ENCODE assay signal across 19 mouse cellular contexts in the genomic region with DNA sequence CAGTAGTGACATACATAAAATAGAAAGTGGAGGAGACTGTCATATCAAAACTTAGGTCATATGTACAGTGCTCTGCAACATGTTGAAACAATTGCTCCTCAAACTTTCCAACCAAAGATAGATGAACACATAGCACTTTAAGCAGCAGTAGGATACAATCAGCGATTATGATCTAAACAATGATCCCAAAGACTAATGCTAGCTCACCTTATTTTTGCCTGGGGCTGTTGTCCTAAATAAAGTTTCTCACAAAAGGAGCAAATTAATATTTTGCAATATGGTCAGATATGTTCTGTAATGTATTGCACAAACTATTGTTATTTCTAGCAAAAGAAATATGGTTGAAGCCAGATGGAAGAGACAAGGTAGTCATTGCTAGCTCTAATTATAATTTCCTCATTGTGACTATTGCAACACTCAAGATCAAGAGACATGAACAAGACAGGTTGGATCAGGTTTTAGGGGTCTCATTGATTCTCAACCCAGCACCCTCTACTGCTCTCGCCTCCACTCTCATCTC.
A peak's percentile ranks its signal among the peaks of the same experiment; 100 is the strongest.
DNase-seq lines count a peak whose midpoint lies in the region; ATAC-seq lines count a peak whose summit lies in the region.
"Had no signal": no experiment of that assay in that cellular context is flagged by ENCODE, and none has a peak within 500 bp of the region (broad histone marks: within the 10 kb centered on the region; RNA-seq: fewer than 3 reads in every experiment).

No protein-coding gene starts in this region.

- no peaks in the 10 kb centered on the region for H3K9me3 ChIP-seq in forebrain, embryonic 12.5 days
- H3K9me3 ChIP-seq: G1E had no signal

- WGBS in forebrain, embryonic 12.5 days = 98% methylated on average over 2 of the region's 2 CpGs

- DNase-seq in fat pad, adult 2 months (ENCODE audit: extremely low read depth, low read depth, low spot score) = peak; percentile 91
- DNase-seq in gonadal fat pad, adult 2 months (ENCODE audit: low read depth) = peak; percentile 92
- DNase-seq in neural tube, embryonic 10.5 days (ENCODE audit: extremely low spot score, low spot score) = no peak
- DNase-seq: adrenal gland, adult 2 months; adrenal gland, adult 8-10 months; adrenal gland, postnatal 10 days; adrenal gland, postnatal 14 days; adrenal gland, postnatal 25 days; adrenal gland, postnatal 36 days; B cell, adult 2 months; cerebellum, adult 11 months; cerebellum, adult 11-12 months; cerebellum, adult 18-20 months had no signal

- H3K4me3 ChIP-seq in forebrain, embryonic 12.5 days (replicated peaks) = no peak overlapping the region

- H3K4me2 ChIP-seq in forebrain, embryonic 12.5 days = no peak overlapping the region

- ATAC-seq in forebrain, embryonic 12.5 days (ENCODE audit: low FRiP score) = no peak
- ATAC-seq: activated CD4-positive, CD25-positive, alpha-beta regulatory T cell, adult 4 months; CD4-positive, CD25-positive, alpha-beta regulatory T cell, adult 4 months; Patski had no signal

- no peaks in the 10 kb centered on the region for H3K27me3 ChIP-seq in forebrain, embryonic 12.5 days
- H3K27me3 ChIP-seq: CH12.LX, Patski had no signal

- no peaks in the 10 kb centered on the region for H3K36me3 ChIP-seq in forebrain, embryonic 12.5 days (replicated peaks)
- H3K36me3 ChIP-seq: G1E had no signal

- H3K9ac ChIP-seq in forebrain, embryonic 12.5 days = no peak overlapping the region

- no peak overlapping the region for H3K27ac ChIP-seq in forebrain, embryonic 12.5 days

- H3K4me1 ChIP-seq in forebrain, embryonic 12.5 days = peaks cover 6% of the 10 kb centered on the region; the same call in 1 of the 2 replicates
